Mouse (Mus musculus): ENCODE results near the gene Suclg2. TPM values are rescaled to one million over a fixed set of nuclear protein-coding genes. Genes with fewer than 3 reads are reported as not detected.
A peak's percentile ranks its signal among the peaks of the same experiment; 100 is the strongest.

Gene Suclg2
- total and polyA plus RNA-seq, 2 experiments = 54.0 to 153 TPM

DNA sequence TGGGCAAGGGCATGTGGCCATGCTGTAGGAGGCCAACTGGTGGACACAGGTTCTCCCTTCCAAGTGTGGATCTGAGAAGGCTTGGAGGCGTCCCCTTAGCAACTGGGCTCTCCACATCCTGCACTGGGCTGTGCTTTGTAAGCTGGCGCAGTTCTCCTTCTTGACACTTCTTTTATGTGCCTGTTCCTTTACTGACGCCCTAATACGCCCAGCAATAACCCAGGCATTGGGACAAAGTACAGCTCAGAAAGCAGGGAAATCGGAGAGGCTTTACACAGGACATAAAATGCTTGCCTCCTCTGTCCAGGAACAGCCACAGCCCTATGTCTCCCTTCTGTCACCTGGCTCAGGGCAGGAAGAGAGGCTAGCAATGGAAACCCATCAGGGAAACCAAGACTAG, 9.5 kb downstream of the Suclg2 start:
- peaks cover 55% of the 10 kb centered on the region for H3K4me1 ChIP-seq (ENCODE audit: control insufficient read depth, insufficient read depth, low read length)
- no peak overlapping the region for H3K4me3 ChIP-seq (ENCODE audit: insufficient read depth, low read depth, low read length)
- WGBS = 27% methylated on average over 5 of the region's 5 CpGs
- TF ChIP-seq POLR2A (IDR thresholded peaks at IDR 0.05; ENCODE audit: extremely low read depth, insufficient read depth, low read length) (no peak), CTCF (IDR thresholded peaks at IDR 0.05; ENCODE audit: low read depth, low read length) (no peak)
- no peaks in the 10 kb centered on the region for H3K27me3 ChIP-seq (ENCODE audit: control insufficient read depth, insufficient read depth, low read length)
- no peaks in the 10 kb centered on the region for H3K36me3 ChIP-seq (ENCODE audit: control insufficient read depth, insufficient read depth, low read length)
- peak overlapping the region; percentile 6 for H3K27ac ChIP-seq (replicated peaks; ENCODE audit: insufficient read depth, low read depth, low read length)
- H3K9ac ChIP-seq (ENCODE audit: low read depth, low read length) = no peak overlapping the region
- H3K79me2 ChIP-seq (ENCODE audit: control insufficient read depth, insufficient read depth, low read length) = peaks cover 36% of the 10 kb centered on the region
- peak; percentile 74 for DNase-seq (ENCODE audit: extremely low read depth, low read depth, low spot score)

DNA sequence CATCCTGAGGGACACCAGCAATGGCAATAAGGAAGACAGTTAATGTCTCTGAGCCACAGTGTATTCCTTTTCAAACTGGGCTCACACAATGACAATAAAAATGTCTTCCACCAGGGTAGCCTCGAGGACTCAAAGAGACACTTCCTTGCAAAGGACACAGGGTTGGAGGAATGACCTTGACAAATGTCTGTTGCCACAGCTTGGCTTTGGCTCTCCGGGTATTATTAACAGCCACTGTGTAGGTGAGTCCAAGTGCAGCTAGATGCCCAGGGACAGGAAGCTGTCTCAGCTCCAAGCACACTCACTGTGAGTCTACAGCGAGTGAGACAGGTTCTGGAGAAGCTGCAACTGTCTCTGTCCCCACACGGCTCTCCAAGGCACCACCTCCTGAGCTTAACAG, 14.0 kb downstream of the Suclg2 start:
- no peak overlapping the region for H3K9ac ChIP-seq (ENCODE audit: low read depth, low read length)
- WGBS = 8% methylated on average over 4 of the region's 4 CpGs
- no peaks in the 10 kb centered on the region for H3K36me3 ChIP-seq (ENCODE audit: control insufficient read depth, insufficient read depth, low read length)
- H3K27ac ChIP-seq (replicated peaks; ENCODE audit: insufficient read depth, low read depth, low read length) = 0 out of 2 replicates have a peak overlapping the region, but pooled peaks have one; percentile 0
- no peak for TF ChIP-seq CTCF (IDR thresholded peaks at IDR 0.05; ENCODE audit: low read depth, low read length)
- TF ChIP-seq POLR2A (IDR thresholded peaks at IDR 0.05; ENCODE audit: extremely low read depth, insufficient read depth, low read length) = no peak
- H3K4me3 ChIP-seq (ENCODE audit: insufficient read depth, low read depth, low read length) = no peak overlapping the region
- peaks cover 40% of the 10 kb centered on the region for H3K4me1 ChIP-seq (ENCODE audit: control insufficient read depth, insufficient read depth, low read length)
- H3K27me3 ChIP-seq (ENCODE audit: control insufficient read depth, insufficient read depth, low read length) = no peaks in the 10 kb centered on the region
- H3K79me2 ChIP-seq (ENCODE audit: control insufficient read depth, insufficient read depth, low read length) = peaks cover 29% of the 10 kb centered on the region
- DNase-seq (ENCODE audit: extremely low read depth, low read depth, low spot score) = peak; percentile 77

DNA sequence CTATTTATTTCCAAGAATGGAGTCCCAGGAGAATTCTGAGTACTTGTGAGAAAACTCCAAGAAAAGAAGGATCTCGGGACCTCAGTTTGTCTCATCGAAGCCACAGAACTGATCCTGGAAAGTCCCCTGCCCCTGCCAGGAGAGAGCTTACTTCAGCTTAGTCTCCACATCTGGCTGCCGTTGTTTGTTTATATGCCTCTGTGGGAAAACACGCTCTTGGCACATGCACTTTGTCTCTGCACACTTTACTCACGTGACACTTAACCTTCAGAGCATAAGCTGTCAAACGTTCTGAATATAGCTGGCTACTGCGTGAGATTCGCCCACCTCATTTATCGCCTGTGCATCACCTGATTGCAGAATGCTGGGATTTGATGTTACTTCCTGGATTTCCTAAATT, 16.4 kb downstream of the Suclg2 start:
- 13% methylated on average over 9 of the region's 9 CpGs for WGBS
- Histone ChIP-seq H3K79me2 (ENCODE audit: control insufficient read depth, insufficient read depth, low read length) (peaks cover 26% of the 10 kb centered on the region), H3K27ac (replicated peaks; ENCODE audit: insufficient read depth, low read depth, low read length) (peak overlapping the region; percentile 11), H3K9ac (ENCODE audit: low read depth, low read length) (no peak overlapping the region), H3K36me3 (ENCODE audit: control insufficient read depth, insufficient read depth, low read length) (no peaks in the 10 kb centered on the region), H3K27me3 (ENCODE audit: control insufficient read depth, insufficient read depth, low read length) (no peaks in the 10 kb centered on the region), H3K4me3 (ENCODE audit: insufficient read depth, low read depth, low read length) (no peak overlapping the region), H3K4me1 (ENCODE audit: control insufficient read depth, insufficient read depth, low read length) (peaks cover 36% of the 10 kb centered on the region)
- peak; percentile 90 for DNase-seq (ENCODE audit: extremely low read depth, low read depth, low spot score)
- no peak for TF ChIP-seq POLR2A (IDR thresholded peaks at IDR 0.05; ENCODE audit: extremely low read depth, insufficient read depth, low read length)
- no peak for TF ChIP-seq CTCF (IDR thresholded peaks at IDR 0.05; ENCODE audit: low read depth, low read length)

DNA sequence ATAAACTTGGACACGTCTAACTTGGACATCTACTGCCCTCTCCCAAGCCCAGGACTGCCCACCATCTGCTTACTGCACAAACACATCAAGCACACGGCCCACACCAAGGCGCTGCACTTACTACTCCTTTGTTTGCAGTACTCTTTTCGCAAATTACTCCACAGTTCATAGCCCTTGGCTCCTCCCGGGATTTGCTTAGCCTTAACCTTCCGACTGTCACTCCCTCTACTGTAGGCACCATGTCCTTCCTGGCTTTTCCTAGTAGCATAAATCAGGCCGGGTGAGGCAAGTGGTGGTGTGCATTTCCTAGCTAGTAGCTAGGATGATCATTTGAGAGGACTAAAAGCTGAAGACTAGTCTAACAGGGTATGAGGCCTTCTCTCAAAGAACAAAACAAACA, 16.8 kb downstream of the Suclg2 start:
- no peak overlapping the region for H3K9ac ChIP-seq (ENCODE audit: low read depth, low read length)
- H3K79me2 ChIP-seq (ENCODE audit: control insufficient read depth, insufficient read depth, low read length) = peaks cover 24% of the 10 kb centered on the region
- 16% methylated on average over 7 of the region's 7 CpGs for WGBS
- peaks cover 36% of the 10 kb centered on the region for H3K4me1 ChIP-seq (ENCODE audit: control insufficient read depth, insufficient read depth, low read length)
- DNase-seq (ENCODE audit: extremely low read depth, low read depth, low spot score) = peak; percentile 73
- peak overlapping the region; percentile 11 for H3K27ac ChIP-seq (replicated peaks; ENCODE audit: insufficient read depth, low read depth, low read length)
- no peak for TF ChIP-seq POLR2A (IDR thresholded peaks at IDR 0.05; ENCODE audit: extremely low read depth, insufficient read depth, low read length)
- TF ChIP-seq CTCF (IDR thresholded peaks at IDR 0.05; ENCODE audit: low read depth, low read length) = no peak
- no peaks in the 10 kb centered on the region for H3K27me3 ChIP-seq (ENCODE audit: control insufficient read depth, insufficient read depth, low read length)
- H3K36me3 ChIP-seq (ENCODE audit: control insufficient read depth, insufficient read depth, low read length) = no peaks in the 10 kb centered on the region
- no peak overlapping the region for H3K4me3 ChIP-seq (ENCODE audit: insufficient read depth, low read depth, low read length)

DNA sequence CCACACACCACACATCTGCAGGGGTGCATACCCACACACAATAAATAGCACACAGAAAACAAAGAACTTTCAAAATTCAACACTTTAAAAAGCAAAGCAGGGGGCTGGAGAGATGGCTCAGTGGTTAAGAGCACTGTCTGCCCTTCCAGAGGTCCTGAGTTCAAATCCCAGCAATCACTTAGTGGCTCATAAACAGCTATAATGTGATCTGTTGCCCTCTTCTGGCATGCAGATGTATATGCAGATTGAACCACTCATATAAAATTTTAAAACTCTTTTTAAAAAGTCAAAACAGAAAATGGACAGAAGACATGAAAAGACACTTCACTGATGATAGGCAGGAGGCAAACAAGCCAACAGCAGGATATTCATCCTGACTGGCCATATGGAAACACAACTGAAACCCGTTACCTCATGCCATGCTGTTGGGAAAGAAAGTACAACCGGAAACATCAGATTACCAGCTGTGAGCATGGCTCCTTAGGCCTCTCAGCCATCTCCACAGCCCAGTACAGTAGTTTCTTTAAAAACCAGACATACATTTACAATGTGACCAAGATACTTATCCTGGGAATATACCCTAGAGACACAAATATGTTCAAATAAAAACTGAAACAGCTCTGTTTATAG, 17.5 kb downstream of the Suclg2 start:
- Histone ChIP-seq H3K27me3 (ENCODE audit: control insufficient read depth, insufficient read depth, low read length) (no peaks in the 10 kb centered on the region), H3K36me3 (ENCODE audit: control insufficient read depth, insufficient read depth, low read length) (no peaks in the 10 kb centered on the region), H3K4me3 (ENCODE audit: insufficient read depth, low read depth, low read length) (no peak overlapping the region), H3K79me2 (ENCODE audit: control insufficient read depth, insufficient read depth, low read length) (peaks cover 24% of the 10 kb centered on the region), H3K27ac (replicated peaks; ENCODE audit: insufficient read depth, low read depth, low read length) (no peak overlapping the region), H3K4me1 (ENCODE audit: control insufficient read depth, insufficient read depth, low read length) (peaks cover 36% of the 10 kb centered on the region), H3K9ac (ENCODE audit: low read depth, low read length) (no peak overlapping the region)
- DNase-seq (ENCODE audit: extremely low read depth, low read depth, low spot score) = no peak
- TF ChIP-seq CTCF (IDR thresholded peaks at IDR 0.05; ENCODE audit: low read depth, low read length) (no peak), POLR2A (IDR thresholded peaks at IDR 0.05; ENCODE audit: extremely low read depth, insufficient read depth, low read length) (no peak)
- WGBS = 71% methylated on average over 2 of the region's 2 CpGs

DNA sequence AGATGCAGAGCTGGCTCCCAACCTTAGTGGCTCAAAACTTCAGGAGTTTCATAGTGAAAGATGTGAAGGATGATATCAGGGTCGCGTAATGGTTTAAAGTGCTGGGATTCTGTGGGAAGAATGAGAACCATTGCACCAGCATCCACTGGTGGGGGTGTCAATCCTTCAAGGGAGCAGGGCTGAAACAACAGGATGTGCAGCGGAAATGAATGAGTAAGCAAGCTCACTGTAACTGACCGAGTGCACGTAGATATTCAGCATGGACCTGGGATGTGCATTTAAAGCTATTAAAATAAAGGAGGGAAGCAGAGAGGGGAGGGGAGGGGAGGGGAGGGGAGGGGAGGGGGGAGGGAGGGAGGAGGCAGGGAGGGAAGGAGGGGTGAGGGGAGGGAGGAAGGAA, 18.4 kb downstream of the Suclg2 start:
- WGBS = 80% methylated on average over 5 of the region's 5 CpGs
- TF ChIP-seq CTCF (IDR thresholded peaks at IDR 0.05; ENCODE audit: low read depth, low read length) (no peak), POLR2A (IDR thresholded peaks at IDR 0.05; ENCODE audit: extremely low read depth, insufficient read depth, low read length) (no peak)

More for the DNA sequence above, 18.4 kb downstream of the Suclg2 start:
- Histone ChIP-seq H3K9ac (ENCODE audit: low read depth, low read length) (no peak overlapping the region), H3K36me3 (ENCODE audit: control insufficient read depth, insufficient read depth, low read length) (no peaks in the 10 kb centered on the region), H3K79me2 (ENCODE audit: control insufficient read depth, insufficient read depth, low read length) (peaks cover 31% of the 10 kb centered on the region), H3K4me1 (ENCODE audit: control insufficient read depth, insufficient read depth, low read length) (peaks cover 31% of the 10 kb centered on the region), H3K27me3 (ENCODE audit: control insufficient read depth, insufficient read depth, low read length) (no peaks in the 10 kb centered on the region), H3K4me3 (ENCODE audit: insufficient read depth, low read depth, low read length) (no peak overlapping the region), H3K27ac (replicated peaks; ENCODE audit: insufficient read depth, low read depth, low read length) (no peak overlapping the region)
- no peak for DNase-seq (ENCODE audit: extremely low read depth, low read depth, low spot score)

Measured in liver, adult 2 months (tissue).